In genomic region chr8:121513429-121513828, GRCm38 (mm10) we compare ENCODE assay signal across 8 mouse cellular contexts. TPM values are rescaled to one million over a fixed set of nuclear protein-coding genes. Genes with fewer than 3 reads are reported as not detected.
DNase-seq lines count a peak whose midpoint lies in the region; ATAC-seq and TF ChIP-seq lines count a peak whose summit lies in the region.

No protein-coding gene starts in this region.

- POLR2A ChIA-PET in Patski (lab: Charles Lee): interaction anchor here (0.6 kb wide), 2 partner anchors 71 to 398 kb away, joined by 3 to 4 read pairs; no protein-coding TSS in a partner anchor

- no peak overlapping the region for H3K4me3 ChIP-seq in hindbrain, embryonic 12.5 days

- H3K36me3 ChIP-seq in hindbrain, embryonic 12.5 days: no peaks in the 10 kb centered on the region

- in situ Hi-C loops in Patski (cut with MboI; ENCODE audit: low pct_unique_long_range_greater_than_20kb): loop anchor here (5.0 kb wide), 2 partner anchors 116 to 401 kb away; no protein-coding TSS in a partner anchor

- H3K27ac ChIP-seq in hindbrain, embryonic 12.5 days: no peak overlapping the region

- CTCF ChIA-PET in Patski (lab: Charles Lee): interaction anchor here (0.6 to 4.2 kb wide), 14 partner anchors 11 to 421 kb away, joined by 3 to 24 read pairs (median 4); no protein-coding TSS in a partner anchor

- TF ChIP-seq CTCF in Patski (IDR thresholded peaks at IDR 0.05): peak; percentile 98

- H3K9ac ChIP-seq in hindbrain, embryonic 12.5 days: no peak overlapping the region

- H3K9me3 ChIP-seq in hindbrain, embryonic 12.5 days (replicated peaks): no peaks in the 10 kb centered on the region

- H3K4me2 ChIP-seq in hindbrain, embryonic 12.5 days (replicated peaks): no peak overlapping the region

- peak; percentile 19 for DNase-seq in Patski (ENCODE audit: low read depth, low spot score)
- peak; percentile 66 for DNase-seq in cerebellum, adult 9-11 months
- peak; percentile 35 to 77 for DNase-seq in frontal cortex, postnatal 10 days (ENCODE audit: low spot score in 2 of 2)
- DNase-seq in layer of hippocampus, adult 9-10 months (ENCODE audit: low spot score): peak; percentile 78
- peak; percentile 73 for DNase-seq in lung, postnatal 25 days (ENCODE audit: low spot score)
- peak; percentile 81 for DNase-seq in retina, postnatal 1 day
- DNase-seq in thymus, postnatal 4 days: peak; percentile 86

- H3K4me1 ChIP-seq in hindbrain, embryonic 12.5 days: no peaks in the 10 kb centered on the region

- 5% methylated on average over 12 of the region's 12 CpGs for WGBS in hindbrain, embryonic 12.5 days

- no peak for ATAC-seq in Patski
- peak; percentile 68 for ATAC-seq in hindbrain, embryonic 12.5 days (ENCODE audit: low FRiP score)

- peaks cover 25% of the 10 kb centered on the region for H3K27me3 ChIP-seq in Patski
- peaks cover 25% of the 10 kb centered on the region for H3K27me3 ChIP-seq in hindbrain, embryonic 12.5 days

RNA-seq across cellular contexts. Expression of gene 1700018B08Rik, which starts 30.7 kb away (rescaled TPM):
- polyA plus RNA-seq in Patski (2021): not detected
- polyA plus RNA-seq in hindbrain, embryonic 12.5 days (2016; fragmentation: Nextera tagmentation; extraction: Ambion mirVana): not detected in 2 replicates

Comparison
In these comparisons a context has a peak if more than half of its experiments do, and no peak if none do; other contexts are left out.
1. DNase-seq: peak in every context shown above with its lines; median percentile 86 in thymus, postnatal 4 days; 81 in retina, postnatal 1 day; 78 in layer of hippocampus, adult 9-10 months; 73 in lung, postnatal 25 days; 66 in cerebellum, adult 9-11 months; 56 in frontal cortex, postnatal 10 days; 19 in Patski.